Mouse (Mus musculus): Measurements from ENCODE around the gene Ednrb. TPM values are rescaled to one million over a fixed set of nuclear protein-coding genes. Genes with fewer than 3 reads are reported as not detected.
A peak's percentile ranks its signal among the peaks of the same experiment; 100 is the strongest.
"Not testable (repeated sequence)": the region's sequence is repeated elsewhere in the genome, so short reads cannot be mapped to it uniquely, and the experiment has no call there.

Gene Ednrb
- polyA plus RNA-seq, 1 experiment from 2014 or later: 77.3 TPM

GRCm38 (mm10) chr14:103785096-103785965, 58.9 kb downstream of the Ednrb start:
- Histone ChIP-seq H3K4me2 (ENCODE audit: low read length) (no peak overlapping the region), H3K36me3 (ENCODE audit: control insufficient read depth, insufficient read depth, low read length) (no peaks in the 10 kb centered on the region), H3K4me1 (ENCODE audit: control insufficient read depth, insufficient read depth, low read length) (no peaks in the 10 kb centered on the region), H3K27me3 (replicated peaks; ENCODE audit: control insufficient read depth, insufficient read depth, low read length) (no peaks in the 10 kb centered on the region), H3K27ac (ENCODE audit: low read depth, low read length) (no peak overlapping the region), H3K4me3 (ENCODE audit: low read depth, low read length) (no peak overlapping the region), H3K9me3 (replicated peaks; ENCODE audit: control insufficient read depth, low read length) (no peaks in the 10 kb centered on the region; the same call in 1 of the 2 replicates), H3K9ac (ENCODE audit: low read length) (no peak overlapping the region)
- no peak for ATAC-seq
- no peak for DNase-seq (ENCODE audit: low spot score)
- 87% methylated on average over 9 of the region's 9 CpGs for WGBS

GRCm38 (mm10) chr14:103780336-103780735, 63.9 kb downstream of the Ednrb start:
- H3K9me3 ChIP-seq (replicated peaks; ENCODE audit: control insufficient read depth, low read length); H3K4me3 ChIP-seq (ENCODE audit: low read depth, low read length); H3K27ac ChIP-seq (ENCODE audit: low read depth, low read length); H3K9ac ChIP-seq (ENCODE audit: low read length); H3K4me2 ChIP-seq (ENCODE audit: low read length); H3K27me3 ChIP-seq (replicated peaks; ENCODE audit: control insufficient read depth, insufficient read depth, low read length); ATAC-seq; H3K36me3 ChIP-seq (ENCODE audit: control insufficient read depth, insufficient read depth, low read length); DNase-seq (ENCODE audit: low spot score): not testable (repeated sequence)
- WGBS: 94% methylated on average over 6 of the region's 6 CpGs
- peaks cover 15% of the 10 kb centered on the region; the same call in 1 of the 2 replicates for H3K4me1 ChIP-seq (ENCODE audit: control insufficient read depth, insufficient read depth, low read length)

GRCm38 (mm10) chr14:103779276-103779675, 64.9 kb downstream of the Ednrb start:
- WGBS: 43% methylated on average over 6 of the region's 6 CpGs
- Histone ChIP-seq H3K27ac (ENCODE audit: low read depth, low read length) (peak overlapping the region; percentile 77), H3K27me3 (replicated peaks; ENCODE audit: control insufficient read depth, insufficient read depth, low read length) (no peaks in the 10 kb centered on the region), H3K4me2 (ENCODE audit: low read length) (peak overlapping the region; percentile 46), H3K4me3 (ENCODE audit: low read depth, low read length) (no peak overlapping the region; the same call in 1 of the 2 replicates), H3K9me3 (replicated peaks; ENCODE audit: control insufficient read depth, low read length) (no peaks in the 10 kb centered on the region), H3K4me1 (ENCODE audit: control insufficient read depth, insufficient read depth, low read length) (peaks cover 15% of the 10 kb centered on the region; the same call in 1 of the 2 replicates), H3K36me3 (ENCODE audit: control insufficient read depth, insufficient read depth, low read length) (no peaks in the 10 kb centered on the region), H3K9ac (ENCODE audit: low read length) (no peak overlapping the region)
- ATAC-seq (peak; percentile 21; the same call in 1 of the 2 replicates), DNase-seq (ENCODE audit: low spot score) (peak; percentile 48)

- H3K4me1 ChIP-seq (ENCODE audit: control insufficient read depth, insufficient read depth, low read length): peaks cover 15% of the 10 kb centered on the region; the same call in 1 of the 2 replicates
- DNase-seq (ENCODE audit: low spot score) (peak; percentile 69), ATAC-seq (peak; percentile 75)
- H3K9ac ChIP-seq (ENCODE audit: low read length): peak overlapping the region; percentile 26; the same call in 1 of the 2 replicates
- peak overlapping the region; percentile 77 for H3K27ac ChIP-seq (ENCODE audit: low read depth, low read length)
- H3K27me3 ChIP-seq (replicated peaks; ENCODE audit: control insufficient read depth, insufficient read depth, low read length): no peaks in the 10 kb centered on the region
- peak overlapping the region; percentile 8; the same call in 1 of the 2 replicates for H3K4me3 ChIP-seq (ENCODE audit: low read depth, low read length)
- no peaks in the 10 kb centered on the region for H3K36me3 ChIP-seq (ENCODE audit: control insufficient read depth, insufficient read depth, low read length)
- WGBS: 9% methylated on average over 13 of the region's 13 CpGs
- peak overlapping the region; percentile 46 for H3K4me2 ChIP-seq (ENCODE audit: low read length)
- no peaks in the 10 kb centered on the region for H3K9me3 ChIP-seq (replicated peaks; ENCODE audit: control insufficient read depth, low read length)
Observed at GRCm38 (mm10) chr14:103778533-103779151, 65.6 kb downstream of the Ednrb start.

- under 1% methylated on average over 12 of the region's 12 CpGs for WGBS
- DNase-seq (ENCODE audit: low spot score): peak; percentile 80
- Histone ChIP-seq H3K4me2 (ENCODE audit: low read length) (peak overlapping the region; percentile 46), H3K27ac (ENCODE audit: low read depth, low read length) (peak overlapping the region; percentile 77), H3K4me3 (ENCODE audit: low read depth, low read length) (peak overlapping the region; percentile 8; the same call in 1 of the 2 replicates), H3K9me3 (replicated peaks; ENCODE audit: control insufficient read depth, low read length) (no peaks in the 10 kb centered on the region), H3K9ac (ENCODE audit: low read length) (peak overlapping the region; percentile 26; the same call in 1 of the 2 replicates), H3K4me1 (ENCODE audit: control insufficient read depth, insufficient read depth, low read length) (peaks cover 15% of the 10 kb centered on the region; the same call in 1 of the 2 replicates), H3K36me3 (ENCODE audit: control insufficient read depth, insufficient read depth, low read length) (no peaks in the 10 kb centered on the region), H3K27me3 (replicated peaks; ENCODE audit: control insufficient read depth, insufficient read depth, low read length) (no peaks in the 10 kb centered on the region)
- ATAC-seq: peak; percentile 75
Observed at GRCm38 (mm10) chr14:103778009-103778431, 66.2 kb downstream of the Ednrb start.

GRCm38 (mm10) chr14:103777386-103777785, 66.8 kb downstream of the Ednrb start:
- DNase-seq (ENCODE audit: low spot score): peak; percentile 53

GRCm38 (mm10) chr14:103769319-103770245, 74.6 kb downstream of the Ednrb start:
- Histone ChIP-seq H3K4me2 (ENCODE audit: low read length) (no peak overlapping the region), H3K4me1 (ENCODE audit: control insufficient read depth, insufficient read depth, low read length) (peaks cover 3% of the 10 kb centered on the region), H3K9me3 (replicated peaks; ENCODE audit: control insufficient read depth, low read length) (no peaks in the 10 kb centered on the region), H3K36me3 (ENCODE audit: control insufficient read depth, insufficient read depth, low read length) (no peaks in the 10 kb centered on the region), H3K9ac (ENCODE audit: low read length) (no peak overlapping the region), H3K4me3 (ENCODE audit: low read depth, low read length) (no peak overlapping the region), H3K27ac (ENCODE audit: low read depth, low read length) (no peak overlapping the region), H3K27me3 (replicated peaks; ENCODE audit: control insufficient read depth, insufficient read depth, low read length) (no peaks in the 10 kb centered on the region)
- DNase-seq (ENCODE audit: low spot score) (no peak), ATAC-seq (no peak)
- 15% methylated on average over 9 of the region's 9 CpGs for WGBS

More at GRCm38 (mm10) chr14:103777386-103777785, 66.8 kb downstream of the Ednrb start:
- no peak overlapping the region for H3K4me2 ChIP-seq (ENCODE audit: low read length)
- peaks cover 15% of the 10 kb centered on the region; the same call in 1 of the 2 replicates for H3K4me1 ChIP-seq (ENCODE audit: control insufficient read depth, insufficient read depth, low read length)
- peak; percentile 0; the same call in 1 of the 2 replicates for ATAC-seq
- peak overlapping the region; percentile 77; the same call in 1 of the 2 replicates for H3K27ac ChIP-seq (ENCODE audit: low read depth, low read length)
- H3K36me3 ChIP-seq (ENCODE audit: control insufficient read depth, insufficient read depth, low read length): no peaks in the 10 kb centered on the region
- H3K9ac ChIP-seq (ENCODE audit: low read length): no peak overlapping the region
- H3K9me3 ChIP-seq (replicated peaks; ENCODE audit: control insufficient read depth, low read length): no peaks in the 10 kb centered on the region
- WGBS: 19% methylated on average over 4 of the region's 4 CpGs
- no peak overlapping the region for H3K4me3 ChIP-seq (ENCODE audit: low read depth, low read length)
- no peaks in the 10 kb centered on the region for H3K27me3 ChIP-seq (replicated peaks; ENCODE audit: control insufficient read depth, insufficient read depth, low read length)

GRCm38 (mm10) chr14:103767488-103767887, 76.7 kb downstream of the Ednrb start:
- ATAC-seq (no peak), DNase-seq (ENCODE audit: low spot score) (no peak)
- WGBS: 50% methylated on average over 6 of the region's 6 CpGs
- no peak overlapping the region for H3K27ac ChIP-seq (ENCODE audit: low read depth, low read length)
- peaks cover 4% of the 10 kb centered on the region for H3K4me1 ChIP-seq (ENCODE audit: control insufficient read depth, insufficient read depth, low read length)
- H3K27me3 ChIP-seq (replicated peaks; ENCODE audit: control insufficient read depth, insufficient read depth, low read length): no peaks in the 10 kb centered on the region
- H3K4me3 ChIP-seq (ENCODE audit: low read depth, low read length): no peak overlapping the region
- no peaks in the 10 kb centered on the region for H3K36me3 ChIP-seq (ENCODE audit: control insufficient read depth, insufficient read depth, low read length)
- no peak overlapping the region for H3K4me2 ChIP-seq (ENCODE audit: low read length)
- no peak overlapping the region for H3K9ac ChIP-seq (ENCODE audit: low read length)
- no peaks in the 10 kb centered on the region for H3K9me3 ChIP-seq (replicated peaks; ENCODE audit: control insufficient read depth, low read length)

Data from forebrain, embryonic 14.5 days (tissue).